Mouse (Mus musculus): ENCODE measurements around the gene Usp10.

Usp10 gene

DNA sequence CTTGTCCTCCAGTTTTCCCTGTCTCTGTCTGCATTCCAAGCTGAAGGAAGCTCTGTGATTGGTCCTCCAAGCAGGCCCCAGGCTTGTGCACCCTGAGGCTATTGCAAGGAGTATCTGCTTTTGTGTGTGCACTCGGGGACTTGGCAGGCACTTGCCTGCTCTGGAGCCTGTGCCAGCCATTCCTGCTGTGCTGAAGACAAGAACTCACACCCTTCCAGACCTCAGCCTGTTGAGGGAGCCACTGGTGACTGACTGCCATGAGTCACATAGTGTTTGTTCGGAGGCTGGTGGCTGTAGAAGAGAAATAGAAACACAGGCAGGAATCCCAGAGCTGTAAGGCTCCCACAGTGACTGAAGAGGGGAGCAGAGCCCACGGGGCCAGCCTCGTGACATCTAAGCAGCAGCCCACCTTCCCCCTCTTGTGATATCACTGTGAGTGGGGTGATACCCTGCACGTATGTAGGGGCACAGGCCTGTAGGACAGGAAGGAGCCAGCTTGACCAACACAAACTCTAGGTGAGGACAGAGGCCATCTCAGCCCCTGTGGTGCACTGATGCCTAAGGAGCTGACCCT, 50.5 kb downstream of the Usp10 start:
- DNase-seq (ENCODE audit: low read depth): no peak

DNA sequence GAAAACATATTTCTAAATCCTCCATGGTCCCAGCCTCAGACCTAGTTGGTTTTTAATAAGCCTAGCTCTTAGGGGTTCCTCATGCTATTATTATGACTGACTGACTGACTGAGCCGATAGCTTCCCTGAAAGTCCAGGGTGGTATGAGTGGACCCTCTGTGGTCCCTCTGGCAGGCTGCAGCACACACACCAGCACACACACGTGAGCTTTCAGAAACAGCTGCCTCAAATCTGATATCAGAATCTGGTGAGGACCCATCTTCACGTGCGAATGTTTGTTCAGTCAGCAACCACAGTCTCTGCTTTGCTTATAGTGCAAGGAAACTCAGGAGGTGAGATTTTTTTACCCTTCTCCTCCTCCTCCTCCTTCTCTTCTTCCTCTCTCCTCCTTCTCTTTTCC, 54.7 kb downstream of the Usp10 start:
- DNase-seq (ENCODE audit: low read depth): no peak

DNA sequence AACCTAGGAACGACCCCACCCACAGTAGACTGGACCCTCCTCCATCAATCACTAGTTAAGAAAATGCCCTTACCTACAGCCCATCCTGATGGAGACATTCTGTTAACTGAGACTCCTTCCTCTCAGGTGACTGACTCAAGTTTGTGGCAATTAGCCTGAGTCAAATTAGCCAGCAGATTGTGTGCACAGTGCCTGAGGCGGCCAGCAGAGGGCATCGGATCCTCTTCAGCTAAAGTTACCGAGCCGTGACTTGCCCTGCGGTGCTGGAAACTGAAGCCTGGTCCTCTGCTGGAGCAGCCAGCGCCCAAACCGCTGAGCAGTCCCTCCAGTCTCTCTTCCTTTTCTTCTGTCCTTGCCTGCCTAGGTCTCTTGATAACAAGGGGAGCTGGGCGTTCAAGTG, 57.3 kb downstream of the Usp10 start:
- no peak for DNase-seq (ENCODE audit: low read depth)

DNA sequence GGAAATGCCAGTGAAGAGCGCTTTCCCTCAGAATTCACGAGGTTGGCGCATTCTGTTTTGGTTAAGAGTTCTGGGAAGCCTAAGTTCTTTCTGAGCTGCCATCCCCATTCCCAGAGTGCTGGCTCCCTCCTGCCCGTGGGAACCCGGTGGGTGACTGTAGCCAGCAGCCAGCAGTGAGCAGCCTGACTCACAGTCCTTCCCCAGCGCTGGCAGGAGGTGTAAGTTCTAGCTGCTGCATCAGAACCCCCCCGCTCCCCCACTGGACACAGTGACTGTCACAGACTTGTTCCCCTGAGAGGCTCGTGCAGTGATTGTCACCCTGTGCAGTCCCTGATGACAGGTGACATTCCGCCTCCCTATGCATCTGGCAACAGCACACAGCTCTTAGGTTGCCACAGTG, 60.0 kb downstream of the Usp10 start:
- no peak for DNase-seq (ENCODE audit: low read depth)

DNA sequence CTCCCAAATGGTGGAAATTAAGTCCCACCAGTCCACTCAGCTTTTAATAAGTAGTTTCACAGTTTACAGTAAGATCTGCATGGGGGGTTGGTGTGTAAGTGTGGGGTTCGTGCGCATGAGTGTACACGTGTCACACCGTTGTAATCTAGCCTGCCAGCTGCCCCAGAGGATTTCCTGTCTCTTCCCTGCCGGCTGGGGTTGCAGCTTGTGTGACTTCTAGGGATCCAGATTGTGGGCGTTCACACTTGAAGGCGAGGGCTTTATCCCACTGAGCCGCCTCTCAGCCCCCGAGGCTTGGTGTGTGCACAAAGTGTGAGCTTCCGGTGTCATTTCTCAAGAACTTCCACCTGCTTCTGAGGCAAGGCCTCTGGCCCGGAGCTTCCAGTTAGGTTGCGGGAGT, 62.4 kb downstream of the Usp10 start:
- peak; percentile 27 for DNase-seq (ENCODE audit: low read depth)

DNA sequence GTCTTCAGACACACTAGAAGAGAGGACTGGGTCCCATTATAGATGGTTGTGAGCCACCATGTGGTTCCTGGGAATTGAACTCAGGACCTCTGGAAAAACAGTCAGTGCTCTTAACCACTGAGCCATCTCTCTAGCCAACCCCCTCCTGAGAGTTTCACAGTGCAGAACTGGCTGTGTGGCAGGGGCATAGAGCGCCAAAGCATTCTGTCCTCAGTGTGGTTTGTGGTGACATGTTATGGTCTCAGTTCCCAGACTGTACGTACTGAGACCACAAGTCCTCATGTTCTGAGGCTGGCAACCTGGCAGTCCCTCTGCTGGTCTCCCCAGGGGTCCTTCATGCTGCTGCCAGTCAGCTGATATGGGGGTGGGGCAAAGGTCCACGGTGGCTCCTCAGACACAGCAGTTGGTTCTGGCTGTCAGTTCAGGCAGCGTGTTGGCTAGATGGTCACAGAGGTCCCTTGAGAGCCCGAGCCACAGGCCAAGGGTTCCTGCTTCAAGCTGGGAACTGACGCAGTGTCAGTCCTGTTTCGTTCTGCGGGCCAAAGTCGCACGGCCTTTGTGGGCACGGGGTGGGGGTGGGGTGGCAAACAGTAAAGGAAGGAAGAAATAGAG, 68.7 kb downstream of the Usp10 start:
- DNase-seq (ENCODE audit: low read depth): no peak

DNA sequence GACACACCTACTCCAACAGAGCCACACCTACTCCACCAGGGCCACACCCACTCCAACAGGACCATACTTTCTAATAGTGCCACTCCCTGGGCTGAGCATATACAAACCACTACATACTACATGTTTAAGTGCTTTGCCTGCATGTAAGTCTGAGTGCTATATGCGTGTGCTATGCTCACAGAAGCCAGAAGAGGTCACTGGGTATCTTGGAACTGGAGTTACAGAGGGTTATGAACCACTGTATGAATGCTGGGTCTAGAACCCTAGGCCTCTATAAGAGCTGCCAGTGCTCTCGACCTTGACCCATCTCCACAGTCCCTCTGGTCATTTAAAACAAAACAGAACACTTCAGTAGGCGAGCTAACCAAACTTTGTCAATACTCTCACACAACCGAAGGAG, 71.1 kb downstream of the Usp10 start:
- peak; percentile 19 for DNase-seq (ENCODE audit: low read depth)

DNA sequence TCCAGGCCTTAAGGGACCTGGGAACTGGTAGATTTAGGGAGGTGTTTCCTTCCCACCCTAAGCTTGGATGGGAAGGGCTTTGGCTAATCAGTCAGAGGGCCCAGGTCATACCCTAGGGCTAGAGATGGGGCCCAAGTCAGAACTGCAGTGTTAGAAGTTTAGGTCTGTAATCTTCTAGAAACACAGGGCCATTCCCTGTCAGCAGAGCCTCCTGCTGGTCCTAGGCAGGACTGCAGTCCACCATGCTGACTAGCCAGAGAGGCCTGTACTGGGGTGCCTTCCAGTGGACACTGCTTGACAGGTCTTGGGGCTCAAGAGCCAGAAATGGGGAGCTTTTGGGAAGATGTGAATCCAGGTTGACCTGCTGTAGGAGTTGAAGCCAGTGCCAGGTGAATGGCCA, 73.9 kb downstream of the Usp10 start:
- DNase-seq (ENCODE audit: low read depth): peak; percentile 57

DNA sequence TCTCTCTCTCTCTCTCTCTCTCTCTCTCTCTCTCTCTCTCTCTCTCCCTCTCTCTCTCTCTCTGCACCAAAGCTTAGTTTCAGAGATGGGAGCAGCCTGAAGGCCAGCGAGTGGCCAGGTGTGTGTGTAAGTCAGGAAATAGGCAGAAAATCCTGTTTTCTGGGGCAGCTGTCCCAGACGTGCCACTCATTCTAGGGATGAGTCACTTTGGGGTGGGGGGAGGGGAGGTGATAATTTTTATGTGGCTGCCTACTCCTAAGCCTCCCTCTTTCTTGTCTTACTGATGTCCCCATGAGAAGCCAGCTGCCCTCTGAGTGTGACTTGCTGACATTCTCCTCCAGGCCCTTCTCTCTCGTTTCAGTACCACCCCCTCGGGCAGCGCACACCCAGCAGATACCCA, 76.0 kb downstream of the Usp10 start:
- DNase-seq (ENCODE audit: low read depth): no peak

DNA sequence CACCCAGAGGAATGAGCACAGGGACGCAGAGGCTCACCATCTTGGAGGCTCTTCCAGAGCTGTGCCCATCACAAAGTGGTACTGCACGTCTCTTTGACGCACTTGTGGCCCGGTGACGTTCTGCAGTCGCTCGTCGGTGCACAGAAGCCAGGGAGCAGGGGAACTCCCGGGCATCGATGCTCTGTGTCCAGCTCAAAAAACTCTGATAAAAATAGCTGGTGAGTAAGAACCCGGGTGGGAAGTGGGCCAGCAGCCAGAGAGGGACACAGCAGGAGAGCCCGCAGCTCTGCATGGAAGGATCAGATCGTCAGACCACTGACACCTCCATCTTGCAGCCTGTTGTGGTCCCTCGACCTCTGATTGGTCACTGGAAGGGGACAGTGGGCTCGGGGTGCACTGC, 77.9 kb downstream of the Usp10 start:
- no peak for DNase-seq (ENCODE audit: low read depth)

DNA sequence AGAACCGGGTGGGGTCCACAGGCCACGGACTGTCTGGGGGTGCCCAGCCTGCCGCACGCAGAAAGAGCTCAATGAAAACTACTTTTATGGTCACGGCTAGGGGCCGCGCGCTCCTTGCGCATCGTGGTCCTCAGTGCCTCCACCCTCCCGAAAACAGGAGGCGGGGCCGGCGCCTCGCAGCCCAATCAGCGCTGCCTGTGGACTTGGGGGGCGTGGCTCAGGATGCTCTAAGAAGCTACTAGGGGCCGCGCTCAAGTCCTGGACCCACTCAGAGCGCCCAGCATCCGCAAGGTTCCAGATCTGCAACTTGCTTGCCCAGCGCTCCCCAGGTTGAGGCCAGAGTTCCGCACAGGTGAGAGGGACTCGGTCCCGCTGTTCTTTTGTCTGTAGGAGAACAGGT, 82.1 kb downstream of the Usp10 start, which contains the start of gene Crispld2:
Gene Crispld2 (plus strand): TSS at position 190 of the 400 bp plus-strand sequence.
- DNase-seq (ENCODE audit: low read depth): peak; percentile 69

DNA sequence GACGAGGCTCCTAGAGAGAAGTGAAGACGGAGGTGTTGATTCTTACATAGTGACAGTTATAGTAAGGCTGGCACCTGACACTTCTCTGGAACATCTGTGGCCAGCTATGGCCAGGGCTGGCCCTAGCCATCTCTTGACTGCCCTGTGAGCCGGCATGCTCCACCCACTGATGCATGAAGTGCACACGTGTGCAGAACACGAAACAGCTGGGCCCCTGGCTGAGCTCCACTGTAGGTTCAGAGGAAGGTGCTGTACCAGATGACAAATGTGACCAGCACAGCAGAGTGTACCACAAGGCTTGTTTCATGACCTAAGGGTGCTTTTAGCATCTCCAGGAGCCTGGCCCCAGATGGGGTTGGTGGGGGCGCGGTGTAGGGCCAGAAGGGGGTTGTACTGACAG, 84.0 kb downstream of the Usp10 start:
- no peak for DNase-seq (ENCODE audit: low read depth)

DNA sequence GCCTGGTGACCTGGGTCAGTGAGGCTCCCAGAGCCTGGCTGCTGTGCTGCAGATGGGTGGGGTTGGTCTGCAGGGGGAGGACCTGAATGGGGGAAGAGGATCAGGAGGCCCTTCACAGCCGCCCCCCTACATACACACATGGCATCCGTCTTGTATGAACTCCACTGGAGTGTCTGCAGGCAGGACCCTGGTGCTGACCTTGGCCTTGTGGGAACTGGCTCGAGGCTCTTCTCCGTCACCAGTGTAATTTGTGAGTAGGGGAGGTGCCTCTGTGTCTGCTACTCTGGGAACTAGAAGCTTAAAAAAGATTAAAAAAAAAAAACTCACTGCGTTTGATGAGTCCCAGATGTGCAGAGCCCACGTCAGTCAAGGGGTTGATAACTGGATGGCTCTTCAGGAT, 84.4 kb downstream of the Usp10 start:
- no peak for DNase-seq (ENCODE audit: low read depth)

DNA sequence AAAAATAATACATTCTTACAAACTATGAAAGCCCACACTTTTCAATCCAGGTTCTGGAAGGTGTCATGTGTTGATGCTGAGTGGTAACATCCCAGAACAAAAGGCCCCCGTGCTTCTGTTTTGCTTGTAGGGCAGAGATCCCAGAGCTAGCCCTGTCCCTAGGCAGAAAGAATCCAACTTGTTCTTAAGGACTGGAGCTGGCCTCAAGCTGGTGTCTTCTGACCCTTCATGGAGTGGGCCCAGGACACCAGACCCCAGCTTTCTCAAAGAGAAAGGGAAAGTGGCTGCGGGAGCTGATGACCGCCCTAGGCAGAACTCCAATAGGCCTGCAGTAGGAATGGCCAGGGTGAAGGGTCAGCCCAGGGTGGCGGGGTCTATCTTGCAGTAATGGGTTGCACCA, 87.1 kb downstream of the Usp10 start:
- DNase-seq (ENCODE audit: low read depth): no peak

DNA sequence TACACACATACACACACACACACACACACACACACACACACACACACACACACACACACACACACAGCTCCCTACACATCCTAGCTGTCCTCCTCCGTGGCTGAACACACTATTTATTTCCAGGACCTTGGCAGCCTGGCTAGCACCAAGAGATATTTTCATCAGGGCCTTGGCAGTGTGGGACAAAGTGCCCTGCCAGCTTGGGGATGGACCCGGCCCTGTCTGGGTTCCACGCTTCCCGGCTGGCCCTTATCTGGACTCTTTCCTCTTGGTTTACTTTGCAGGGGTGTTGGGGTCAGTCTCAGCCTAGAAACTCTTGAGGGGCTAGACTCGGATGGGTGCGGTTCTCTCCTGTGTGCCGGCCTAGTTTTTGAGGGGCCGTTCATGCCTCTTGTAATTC, 90.3 kb downstream of the Usp10 start:
- DNase-seq (ENCODE audit: low read depth): no peak

DNA sequence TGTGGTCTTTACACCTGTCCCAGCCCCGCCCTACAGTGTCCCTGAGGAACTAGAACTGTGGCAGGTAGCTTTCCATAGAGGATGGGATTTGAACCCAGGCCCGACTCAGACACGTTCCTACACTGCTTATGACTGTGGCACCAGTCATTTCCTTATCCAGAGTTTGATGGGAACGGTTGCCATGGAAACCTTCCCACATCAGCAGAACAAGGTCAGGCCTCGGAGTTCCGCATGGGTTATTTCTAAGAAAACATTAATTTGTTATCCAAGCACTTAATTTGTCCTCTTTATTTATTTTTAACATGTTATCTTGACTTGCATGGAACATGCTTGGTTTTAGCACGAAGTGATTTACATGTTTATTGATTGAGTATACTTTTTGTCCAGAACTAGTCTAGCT, 91.6 kb downstream of the Usp10 start:
- DNase-seq (ENCODE audit: low read depth): no peak

DNA sequence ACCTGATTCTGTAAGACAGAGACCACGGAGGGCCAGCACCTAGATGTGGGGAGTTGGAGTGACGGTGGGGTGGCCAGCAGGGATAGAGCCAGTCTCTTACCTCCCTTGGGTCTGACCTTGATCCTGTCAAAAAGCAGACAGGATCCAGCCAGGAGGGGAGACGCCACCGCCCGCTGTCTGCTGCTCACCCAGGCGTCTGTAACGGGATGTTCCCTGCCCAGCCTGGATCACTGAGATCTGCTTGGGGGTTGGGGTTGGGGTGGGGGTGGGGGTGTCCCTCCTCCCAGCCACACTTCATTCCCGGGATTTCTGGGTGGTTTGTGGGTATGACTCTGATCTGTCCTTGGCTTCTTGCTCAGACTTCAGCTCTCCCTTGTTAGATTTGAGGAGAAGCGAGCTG, 92.2 kb downstream of the Usp10 start:
- no peak for DNase-seq (ENCODE audit: low read depth)

DNA sequence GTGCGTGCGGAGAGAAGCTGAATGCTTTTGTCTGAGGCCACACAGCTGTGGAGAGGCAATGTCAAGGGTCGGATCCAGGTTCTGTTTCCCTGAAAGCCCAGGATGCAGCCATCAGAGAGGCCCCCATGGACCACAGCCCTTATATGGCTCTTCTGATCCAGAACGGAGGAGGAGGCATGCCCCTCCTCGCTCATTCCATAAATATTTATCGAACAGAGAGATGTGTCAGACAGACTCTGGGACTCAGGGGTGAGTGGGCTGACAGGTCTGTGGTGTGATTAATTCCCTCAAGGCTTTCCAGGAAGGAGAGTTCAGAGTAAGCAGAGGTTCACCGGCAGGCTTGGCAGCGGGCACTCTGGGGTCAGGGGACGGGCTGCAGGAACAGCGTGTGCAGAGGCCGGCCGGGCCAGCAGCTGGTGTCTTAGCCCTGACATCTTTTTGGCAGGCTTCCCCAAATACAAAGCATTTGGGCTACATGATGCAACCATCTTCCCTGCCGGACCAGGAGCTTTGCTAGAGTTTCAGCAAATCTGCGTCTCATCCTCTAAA, 94.1 kb downstream of the Usp10 start:
- no peak for DNase-seq (ENCODE audit: low read depth)

DNA sequence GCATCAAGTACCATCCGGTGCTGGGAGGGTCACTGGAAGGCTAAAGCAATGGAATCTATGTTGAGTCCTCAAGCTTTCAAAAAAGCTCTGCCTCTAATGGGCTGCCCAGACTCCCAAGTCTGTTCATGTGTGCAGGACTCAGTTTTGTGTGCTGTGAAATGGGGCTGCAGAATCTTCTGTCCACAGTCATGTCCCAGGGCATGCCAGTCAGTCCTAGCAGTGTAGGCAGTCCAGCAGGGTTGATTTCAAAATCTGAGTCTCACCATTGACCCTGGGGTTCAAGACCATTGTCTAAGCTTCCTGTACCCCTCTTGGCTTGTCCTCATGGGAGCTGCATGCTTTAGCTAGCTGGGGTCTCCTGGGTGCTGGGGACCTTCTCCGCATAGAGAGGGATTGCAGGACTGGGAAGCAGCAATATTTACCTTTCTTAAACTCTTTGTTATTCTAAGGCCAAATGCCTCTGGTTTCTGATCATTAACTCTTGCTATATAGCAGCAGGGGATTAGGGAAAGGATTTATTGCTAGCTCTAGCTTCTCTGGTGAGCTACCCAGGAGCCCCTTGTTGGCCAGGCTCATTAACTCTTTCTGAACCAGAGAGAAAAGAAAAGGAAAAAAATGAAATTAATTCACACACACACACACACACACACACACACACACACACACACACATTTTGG, 94.7 kb downstream of the Usp10 start:
- DNase-seq (ENCODE audit: low read depth): no peak

DNA sequence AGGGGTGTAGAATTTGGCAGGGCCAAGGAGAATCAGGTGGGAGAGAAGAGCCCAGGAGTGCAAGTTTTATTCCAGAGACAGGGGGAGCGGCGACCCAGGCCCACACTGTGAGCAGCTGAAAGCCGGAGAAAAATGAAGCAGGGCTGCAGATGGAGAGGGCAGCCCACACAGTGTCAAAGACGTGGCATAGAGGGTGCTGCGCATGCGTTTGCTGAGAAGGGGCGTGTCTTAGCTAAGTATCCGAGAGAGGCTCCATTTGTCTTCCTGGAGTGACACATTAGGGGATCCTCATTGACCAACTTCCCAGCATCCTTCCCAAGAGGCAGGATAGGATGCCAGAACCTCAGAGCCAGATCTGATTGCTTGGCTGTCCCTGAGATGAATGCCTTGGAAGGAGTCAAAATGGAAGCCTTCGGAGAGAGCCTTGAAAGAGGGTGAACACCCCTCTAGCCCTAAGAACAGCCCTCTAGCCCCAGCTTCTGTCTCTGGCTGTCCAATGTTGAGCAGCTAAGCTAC, 96.5 kb downstream of the Usp10 start:
- no peak for DNase-seq (ENCODE audit: low read depth)
